ENCODE assay signal across 44 mouse cellular contexts in genomic region chr3:153825197-153825596, GRCm38 (mm10). TPM values are rescaled to one million over a fixed set of nuclear protein-coding genes. Genes with fewer than 3 reads are reported as not detected.
"Had no signal": no experiment of that assay in that cellular context is flagged by ENCODE, and none has a peak within 500 bp of the region (broad histone marks: within the 10 kb centered on the region; RNA-seq: fewer than 3 reads in every experiment).

No protein-coding gene starts in this region.

- H3K36me3 ChIP-seq: heart, embryonic 10.5 days; heart, embryonic 12.5 days; heart, embryonic 13.5 days; heart, embryonic 15.5 days; hindbrain, embryonic 10.5 days; hindbrain, embryonic 12.5 days; hindbrain, embryonic 13.5 days; hindbrain, embryonic 15.5 days; kidney, embryonic 15.5 days had no signal

- H3K9me3 ChIP-seq: heart, embryonic 10.5 days; heart, embryonic 12.5 days; heart, embryonic 13.5 days; heart, embryonic 15.5 days; hindbrain, embryonic 10.5 days; hindbrain, embryonic 12.5 days; hindbrain, embryonic 13.5 days; hindbrain, embryonic 15.5 days; kidney, embryonic 15.5 days had no signal

- H3K4me1 ChIP-seq: heart, embryonic 12.5 days had no signal

- DNase-seq: heart, adult 2 months; heart, postnatal 10 days; heart, postnatal 14 days; heart, postnatal 36 days; heart, postnatal 4 days; kidney, adult 11 months; kidney, adult 18-20 months; kidney, adult 2 months; kidney, adult 9 months; kidney, postnatal 10 days; kidney, postnatal 14 days; kidney, postnatal 25 days; kidney, postnatal 36 days; kidney, postnatal 4 days; layer of hippocampus, adult 9-11 months; layer of hippocampus, postnatal 36 days had no signal

- H3K9ac ChIP-seq: heart, embryonic 12.5 days; heart, embryonic 13.5 days; heart, embryonic 15.5 days; hindbrain, embryonic 12.5 days; hindbrain, embryonic 13.5 days; hindbrain, embryonic 14.5 days; hindbrain, embryonic 15.5 days; kidney, embryonic 15.5 days had no signal

- ATAC-seq: hindbrain, embryonic 16.5 days; hindbrain, postnatal 0 days; inflammation-experienced regulatory T-cells, adult 6 months had no signal

- H3K4me3 ChIP-seq: heart, adult 2 months; heart, embryonic 10.5 days; heart, embryonic 12.5 days; heart, embryonic 13.5 days; heart, embryonic 15.5 days; hindbrain, embryonic 10.5 days; hindbrain, embryonic 12.5 days; hindbrain, embryonic 13.5 days; hindbrain, embryonic 15.5 days; kidney, embryonic 15.5 days; layer of hippocampus, adult 2 months; left cerebral cortex, adult 2 months had no signal

- H3K4me2 ChIP-seq: heart, embryonic 11.5 days; heart, embryonic 12.5 days; heart, embryonic 13.5 days; heart, embryonic 15.5 days; hindbrain, embryonic 12.5 days; hindbrain, embryonic 13.5 days; hindbrain, embryonic 14.5 days; hindbrain, embryonic 15.5 days; kidney, embryonic 15.5 days had no signal

- H3K27ac ChIP-seq: heart, adult 2 months; heart, embryonic 10.5 days; heart, embryonic 13.5 days; heart, embryonic 15.5 days; hindbrain, embryonic 10.5 days; hindbrain, embryonic 12.5 days; hindbrain, embryonic 13.5 days; hindbrain, embryonic 14.5 days; hindbrain, embryonic 15.5 days; hindbrain, postnatal 0 days; kidney, embryonic 15.5 days; kidney, postnatal 0 days; layer of hippocampus, adult 2 months; left cerebral cortex, adult 2 months had no signal

- H3K27me3 ChIP-seq: heart, embryonic 12.5 days; heart, embryonic 13.5 days; heart, embryonic 15.5 days; hindbrain, embryonic 12.5 days; hindbrain, embryonic 13.5 days; hindbrain, embryonic 15.5 days; kidney, embryonic 15.5 days had no signal

RNA-seq across cellular contexts. Expression of gene Asb17, which starts 18.8 kb away (rescaled TPM):
- total RNA-seq: heart, adult 2 months; heart, adult 8-10 months; heart, postnatal 10 days; heart, postnatal 14 days; heart, postnatal 25 days; heart, postnatal 36 days; heart, postnatal 4 days; hematopoietic stem cell, adult 5-6 weeks; hindbrain, postnatal 0 days; layer of hippocampus, adult 18-20 months; layer of hippocampus, adult 2 months; layer of hippocampus, adult 8-10 months; layer of hippocampus, postnatal 10 days; layer of hippocampus, postnatal 14 days; layer of hippocampus, postnatal 36 days; left cerebral cortex, adult 2 months; left cerebral cortex, adult 8-10 months had no signal
- polyA plus RNA-seq: heart, adult 2 months; hindbrain, embryonic 14.5 days; hindbrain, postnatal 0 days; inflammation-experienced regulatory T-cells, adult 6 months; intestine, embryonic 14.5 days; kidney, embryonic 14.5 days; kidney, postnatal 0 days; large intestine, adult 2 months had no signal
